Mouse (Mus musculus): ENCODE results near the gene Mfsd7a. TPM values are rescaled to one million over a fixed set of nuclear protein-coding genes. Genes with fewer than 3 reads are reported as not detected.

Gene Mfsd7a
- polyA plus RNA-seq (2017; shearing (Covaris generic)): not detected

DNA sequence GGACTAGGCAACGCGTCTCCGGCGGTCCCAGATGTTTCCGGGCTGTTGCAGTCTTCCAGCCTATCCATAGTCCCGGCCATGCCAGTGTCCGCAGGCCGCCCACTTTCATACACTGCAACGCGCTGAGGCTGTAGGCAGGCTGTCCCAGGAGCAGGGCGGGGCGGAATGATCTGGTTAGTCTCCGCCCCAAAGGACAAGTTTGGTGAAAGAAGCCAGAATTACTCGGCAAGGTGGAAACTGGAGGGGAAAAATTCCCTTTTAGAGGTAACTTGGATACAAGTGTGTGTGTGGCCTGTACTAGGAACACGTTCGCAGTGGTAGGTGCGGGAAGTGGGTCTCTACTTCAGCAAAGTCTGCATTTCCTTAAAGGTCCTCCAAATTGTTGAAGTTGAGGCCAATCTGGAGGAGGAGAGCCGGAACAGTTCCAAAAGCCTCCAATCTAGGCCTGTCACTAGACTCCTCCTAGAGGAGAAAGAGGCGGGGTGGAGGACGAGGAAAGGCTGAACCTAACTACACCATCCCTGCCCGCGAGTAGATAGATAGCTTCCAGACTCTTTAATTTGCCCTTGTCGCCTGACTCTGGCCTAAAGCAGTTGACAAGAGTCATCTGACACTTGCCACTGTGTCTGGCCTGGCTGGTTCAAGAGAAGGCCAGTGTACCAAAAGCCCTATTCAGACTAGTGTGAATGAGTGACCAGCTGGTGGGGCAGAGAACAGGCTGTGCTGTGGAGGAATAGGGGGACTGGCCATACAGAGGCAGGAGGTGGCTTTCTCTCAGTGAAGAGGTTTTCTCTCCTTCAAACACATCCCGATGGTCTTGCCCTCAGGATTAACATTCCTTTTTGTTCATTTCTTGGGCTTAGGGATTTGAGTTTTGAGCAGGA is at the start of gene Mfsd7a:
Mfsd7a (minus strand) TSS at position 107 of the 884 bp plus-strand sequence.

DNA sequence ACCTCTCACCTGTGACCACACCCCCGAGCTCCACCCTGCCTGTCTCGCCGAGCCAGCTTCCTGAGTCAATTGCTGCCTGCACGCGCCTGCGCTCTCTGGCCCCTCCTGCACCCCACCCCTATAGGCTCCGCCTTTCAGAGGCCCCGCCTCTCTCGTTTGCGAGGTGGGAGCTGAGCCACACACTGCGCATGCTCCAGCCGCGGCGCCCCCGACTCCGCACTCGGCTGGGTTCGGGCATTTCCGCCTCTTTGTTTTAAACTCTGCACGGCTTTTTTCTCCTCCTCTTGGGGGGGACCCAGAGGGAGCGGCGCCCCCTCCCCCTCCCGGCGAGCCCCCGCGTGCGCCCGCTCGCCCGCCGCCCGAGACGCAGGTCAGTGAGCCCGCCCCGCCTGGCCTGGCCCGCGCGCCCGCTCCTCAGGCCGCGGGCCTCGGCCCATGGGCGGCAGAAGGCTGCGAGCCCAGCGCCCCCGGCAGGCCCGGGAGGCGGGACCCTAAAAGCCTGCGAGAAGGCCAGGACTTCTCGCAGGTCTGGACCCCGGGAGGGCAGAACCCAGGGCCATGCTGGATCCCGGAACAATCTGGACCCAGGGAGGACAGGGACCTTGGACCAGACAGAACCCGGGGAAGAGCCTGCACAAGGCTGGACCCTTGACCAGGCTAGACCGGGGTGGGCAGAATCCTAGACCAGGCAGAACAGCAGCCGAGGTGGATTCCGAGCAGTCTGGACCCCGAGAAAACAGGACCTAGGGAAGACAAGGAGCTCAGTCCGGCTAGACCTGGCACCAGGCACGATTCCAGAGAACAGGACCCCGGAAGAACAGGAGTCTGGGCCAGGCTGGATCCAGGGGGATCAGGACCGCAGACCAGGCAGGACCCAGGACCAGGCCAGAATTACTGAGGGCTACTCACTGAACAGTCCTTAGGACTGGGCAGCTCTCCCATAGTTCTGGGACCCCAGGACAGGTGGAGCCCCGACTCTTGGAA is 12.7 kb upstream of the Mfsd7a start, which contains the start of gene Pcgf3:
Pcgf3 (plus strand) TSS at position 151 of the 984 bp plus-strand sequence.

GRCm38 (mm10) chr5:108433804-108434587 is 14.7 kb downstream of the Mfsd7a start, which contains the start of gene Atp5k:
Gene Atp5k (minus strand): TSS chr5:108434448.

Other genes with a start within 250 kb of the Mfsd7a start
- gene Dr1, start 180.0 kb downstream of the Mfsd7a start, polyA plus RNA-seq (2017; shearing (Covaris generic)): 38.3 TPM
- 2.5 TPM for gene Pigg, start 136.3 kb downstream of the Mfsd7a start, polyA plus RNA-seq (2017; shearing (Covaris generic))
- not detected for gene Gm42517, start 81.0 kb downstream of the Mfsd7a start, polyA plus RNA-seq (2017; shearing (Covaris generic))
- not detected for gene Pde6b, start 60.5 kb downstream of the Mfsd7a start, polyA plus RNA-seq (2017; shearing (Covaris generic))
- gene Atp5k, start 14.4 kb downstream of the Mfsd7a start, polyA plus RNA-seq (2017; shearing (Covaris generic)): 101 TPM
- gene Pcgf3, start 12.3 kb upstream of the Mfsd7a start, polyA plus RNA-seq (2017; shearing (Covaris generic)): 12.6 TPM
- not detected for gene Cplx1, start 101.1 kb upstream of the Mfsd7a start, polyA plus RNA-seq (2017; shearing (Covaris generic))
- gene Gak, start 180.9 kb upstream of the Mfsd7a start, polyA plus RNA-seq (2017; shearing (Covaris generic)): 176 TPM
- 25.9 TPM for gene Tmem175, start 180.9 kb upstream of the Mfsd7a start, polyA plus RNA-seq (2017; shearing (Covaris generic))
- 29.0 TPM for gene Idua, start 211.4 kb upstream of the Mfsd7a start, polyA plus RNA-seq (2017; shearing (Covaris generic))
- 20.1 TPM for gene Dgkq, start 220.8 kb upstream of the Mfsd7a start, polyA plus RNA-seq (2017; shearing (Covaris generic))
- gene Slc26a1, start 226.7 kb upstream of the Mfsd7a start, polyA plus RNA-seq (2017; shearing (Covaris generic)): 0.10 TPM
- 4.8 TPM for gene Fgfrl1, start 243.5 kb upstream of the Mfsd7a start, polyA plus RNA-seq (2017; shearing (Covaris generic))

All from effector memory CD4-positive, alpha-beta T cell, adult 5 months (primary cell).